Mouse (Mus musculus) cerebellum, adult (tissue): ENCODE measurements around the gene Vgf.

ENCODE experiments used
- ATAC-seq: cut with Nextera tagmentation; 2 replicates; pipeline ENCODE4 v1.9.2; 2017; ENCODE audit warnings: mild to moderate bottlenecking, moderate library complexity, mixed read lengths; ENCODE audit not compliant: insufficient number of reproducible peaks, low FRiP score, low TSS enrichment

Gene Vgf

GRCm38 (mm10) chr5:137065923-137066322, 39.7 kb downstream of the Vgf start:
- ATAC-seq: no peak

DNA sequence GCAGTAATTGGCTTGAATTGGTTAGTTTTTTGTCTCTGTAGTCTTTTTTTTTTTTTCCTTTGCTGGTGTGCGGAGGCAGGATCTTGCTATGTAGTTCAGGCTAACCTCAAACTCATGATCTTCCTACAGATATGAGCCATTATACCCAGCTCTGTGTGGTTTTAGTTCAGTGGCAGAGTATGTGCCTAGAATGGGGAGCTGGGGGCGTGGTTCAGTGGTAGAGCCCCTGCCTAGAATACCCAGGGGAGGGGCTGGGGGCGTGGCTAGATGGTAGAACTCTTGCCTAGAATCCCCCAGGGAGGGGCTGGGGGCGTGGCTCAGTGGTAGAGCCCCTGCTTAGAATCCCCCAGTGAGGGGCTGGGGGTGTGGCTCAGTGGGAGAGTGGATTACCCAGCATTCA, 42.5 kb downstream of the Vgf start:
- ATAC-seq: no peak

GRCm38 (mm10) chr5:137070881-137071605, 44.9 kb downstream of the Vgf start:
- no peak for ATAC-seq

- no peak for ATAC-seq
Measured at GRCm38 (mm10) chr5:137072079-137072960, 46.1 kb downstream of the Vgf start, which contains the start of gene Serpine1. TSS of gene Serpine1 (minus strand) at chr5:137072268.

DNA sequence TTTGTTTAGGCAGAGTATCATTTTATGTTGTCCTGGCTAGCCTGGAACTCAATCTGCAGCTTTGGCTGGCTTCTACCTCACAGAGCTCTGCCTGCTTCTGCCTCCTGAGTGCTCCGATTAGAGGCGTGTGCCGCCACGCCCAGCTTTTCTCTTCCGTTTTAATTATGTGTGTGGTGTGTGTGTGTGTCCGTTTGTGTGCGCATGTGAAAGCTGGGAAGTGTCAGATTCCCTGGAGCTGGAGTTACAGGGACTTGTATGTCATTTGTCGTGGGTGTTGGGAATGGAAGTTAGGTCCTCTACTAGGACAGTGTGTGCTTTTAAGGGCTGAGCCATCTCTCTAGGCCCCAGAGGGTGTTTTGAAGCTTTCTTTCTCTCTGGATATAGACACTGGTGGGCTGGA, 46.9 kb downstream of the Vgf start:
- ATAC-seq: no peak

- ATAC-seq: no peak
Measured at GRCm38 (mm10) chr5:137074191-137074651, 48.0 kb downstream of the Vgf start.

- ATAC-seq: no peak
Measured at GRCm38 (mm10) chr5:137075726-137076125, 49.5 kb downstream of the Vgf start.

DNA sequence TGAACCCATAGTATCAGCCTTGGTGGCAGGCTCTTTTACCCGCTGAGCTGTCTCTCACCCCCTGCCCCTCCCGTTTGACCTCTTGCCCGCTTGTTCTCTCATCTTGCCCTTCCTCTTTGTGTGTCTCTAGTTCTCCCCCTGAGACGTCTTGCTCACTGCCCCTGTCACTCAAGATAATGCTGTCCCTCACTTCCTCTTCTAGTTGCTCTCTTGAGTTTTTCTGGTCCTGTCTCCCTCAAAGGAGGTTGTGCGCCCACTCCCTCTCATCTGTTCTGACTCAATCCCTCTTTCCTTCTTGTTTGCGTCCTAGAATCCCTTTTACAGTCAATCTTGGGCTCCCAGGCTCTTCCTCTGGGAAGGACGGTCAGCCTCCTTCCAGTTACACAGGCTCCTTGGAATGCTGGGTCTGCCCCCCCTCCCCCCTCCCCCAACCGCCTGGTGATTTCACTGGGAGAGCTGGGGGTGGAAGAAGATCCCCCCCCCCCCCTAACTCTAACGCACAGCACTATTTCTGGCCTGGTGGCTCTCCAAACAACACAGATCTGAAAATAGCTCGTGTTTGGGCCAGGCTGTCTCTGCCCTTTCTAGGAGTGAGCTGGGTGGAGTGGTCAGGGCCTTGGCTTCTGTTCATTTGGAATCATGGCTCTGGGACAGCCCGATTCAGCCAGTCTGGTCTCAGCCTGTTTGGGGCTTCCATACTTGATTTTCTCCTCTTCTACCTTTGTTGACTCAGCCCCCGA, 50.2 kb downstream of the Vgf start:
- ATAC-seq: no peak

- no peak for ATAC-seq
Measured at GRCm38 (mm10) chr5:137077187-137077586, 51.0 kb downstream of the Vgf start.

GRCm38 (mm10) chr5:137078041-137078440, 51.8 kb downstream of the Vgf start:
- no peak for ATAC-seq

DNA sequence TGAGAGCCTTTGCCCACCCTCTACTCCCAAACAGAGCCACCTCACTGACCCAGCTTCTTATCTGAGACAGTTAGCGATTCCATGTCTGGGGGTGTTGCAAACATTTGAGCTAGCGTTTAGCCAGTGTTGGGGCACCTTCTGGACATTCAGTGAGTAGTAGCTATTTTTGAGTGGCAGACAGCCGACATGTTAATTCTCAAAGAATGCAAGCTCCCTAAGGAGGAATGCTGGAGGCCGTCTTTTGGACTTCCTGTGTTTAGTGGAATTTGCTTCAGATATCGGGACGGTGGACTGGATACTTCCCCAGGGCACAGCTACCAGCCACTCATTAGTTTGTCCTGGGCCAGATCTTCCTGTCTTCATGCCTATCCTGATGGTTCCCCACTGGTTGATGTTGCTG, 52.4 kb downstream of the Vgf start:
- ATAC-seq: no peak

- ATAC-seq: no peak
Measured at GRCm38 (mm10) chr5:137079849-137080248, 53.7 kb downstream of the Vgf start.
